Mouse (Mus musculus): ENCODE measurements around the gene Rbms2. TPM values are rescaled to one million over a fixed set of nuclear protein-coding genes. Genes with fewer than 3 reads are reported as not detected.
"Not testable (repeated sequence)": the region's sequence is repeated elsewhere in the genome, so short reads cannot be mapped to it uniquely, and the experiment has no call there.

Gene Rbms2
- total RNA-seq, 2 experiments from 2014 or later = 90.1 to 106 TPM

DNA sequence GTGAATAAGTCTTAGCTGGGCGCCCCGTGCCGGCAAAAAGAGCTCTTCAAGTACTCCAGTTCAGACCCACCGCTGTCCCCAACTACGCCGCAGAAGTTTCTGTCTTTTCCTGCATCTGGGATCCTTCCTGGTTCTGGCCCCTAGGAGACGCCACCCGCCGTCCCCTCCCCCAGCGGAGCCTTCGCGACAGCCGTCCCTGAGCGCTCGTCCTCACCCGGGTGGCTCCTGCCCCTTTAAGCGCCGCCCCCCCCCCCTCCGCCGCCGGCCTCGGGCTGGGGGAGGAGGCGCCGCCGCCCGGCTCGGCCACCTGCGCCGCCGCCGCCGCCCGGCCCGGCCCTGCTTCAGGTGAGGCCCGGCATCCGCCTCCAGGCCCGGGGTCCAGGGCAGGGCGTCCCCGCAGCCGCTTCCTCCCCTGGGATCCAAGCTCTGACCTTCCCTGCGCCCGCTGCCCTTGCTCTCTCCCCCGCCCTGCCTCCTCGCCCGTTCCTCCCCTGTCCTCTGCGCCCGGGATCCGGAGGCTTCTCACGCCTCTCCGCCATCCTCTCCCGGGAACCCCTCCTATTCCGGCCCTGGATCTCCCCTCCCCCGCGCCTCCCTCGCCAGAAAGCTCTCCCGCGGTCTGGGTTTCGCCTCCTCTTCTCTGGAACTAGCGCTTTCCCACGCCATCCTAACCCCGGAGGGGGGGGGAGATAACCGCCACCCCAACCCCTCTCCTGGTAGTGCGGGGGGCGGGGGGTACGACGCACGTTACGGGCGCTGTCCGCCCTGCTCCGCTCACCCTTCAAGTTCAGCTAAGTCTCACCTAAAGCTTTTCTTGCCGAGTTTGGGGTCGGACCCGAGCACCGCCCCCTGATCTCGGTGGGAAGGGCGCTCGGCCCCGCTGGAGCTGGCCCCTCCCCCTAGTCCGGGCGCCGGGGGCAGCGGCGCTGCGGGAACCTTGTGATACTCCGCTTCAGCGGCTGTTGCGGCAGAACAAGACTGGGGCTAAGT is 87.3 kb downstream of the Rbms2 start:
- DNase-seq (ENCODE audit: low spot score in 2 of 2) = peak; percentile 80 to 82

DNA sequence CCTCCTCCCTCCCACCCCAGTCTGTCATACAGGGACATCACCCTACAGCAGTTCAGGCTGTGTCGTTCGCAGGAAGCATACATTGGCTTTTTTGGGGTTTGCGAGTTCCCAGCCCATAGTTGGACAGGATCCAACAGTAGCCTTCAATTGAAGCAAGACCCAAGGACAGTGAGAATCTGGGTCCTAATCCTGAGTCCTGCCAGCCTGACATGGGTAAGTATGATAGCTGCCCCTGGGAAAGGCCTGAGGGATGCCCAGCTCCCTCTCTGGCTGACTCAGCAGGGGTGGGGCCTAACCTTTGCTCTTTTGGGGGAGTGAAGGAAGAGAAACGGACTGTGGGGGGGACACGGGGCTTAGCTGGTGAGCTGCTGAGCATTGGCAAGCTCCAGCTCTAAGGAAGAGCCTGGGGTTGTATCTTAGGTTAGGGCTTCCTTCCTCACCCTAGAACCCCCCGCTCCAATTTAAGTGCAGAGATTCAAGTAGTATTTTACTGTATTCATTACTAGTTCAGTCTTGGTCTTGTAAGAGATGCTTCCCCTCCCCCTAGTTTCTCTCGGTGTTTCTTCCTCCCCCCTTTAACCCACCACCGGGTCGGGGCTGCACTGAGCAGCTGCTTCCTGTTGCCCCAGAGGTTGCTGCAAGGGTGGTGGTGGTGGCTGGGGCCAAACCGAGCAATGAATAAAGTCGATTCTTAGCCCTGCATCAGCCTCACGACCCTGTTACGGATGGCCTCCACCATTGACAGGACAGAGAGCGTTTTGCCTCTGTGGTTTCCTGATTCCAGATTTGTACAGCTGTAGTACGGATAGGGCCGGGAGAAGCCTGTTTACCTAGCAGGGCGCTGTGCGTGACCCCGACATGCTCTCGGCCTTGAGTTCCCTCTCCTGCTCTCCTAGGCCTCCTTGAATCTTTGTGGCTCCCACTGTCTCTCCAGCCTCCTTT is 88.3 kb downstream of the Rbms2 start, which contains the start of gene Baz2a:
Gene Baz2a (plus strand): TSS at position 14 of the 942 bp plus-strand sequence.
- DNase-seq (ENCODE audit: low spot score in 2 of 2) = peak; percentile 59 to 65

DNA sequence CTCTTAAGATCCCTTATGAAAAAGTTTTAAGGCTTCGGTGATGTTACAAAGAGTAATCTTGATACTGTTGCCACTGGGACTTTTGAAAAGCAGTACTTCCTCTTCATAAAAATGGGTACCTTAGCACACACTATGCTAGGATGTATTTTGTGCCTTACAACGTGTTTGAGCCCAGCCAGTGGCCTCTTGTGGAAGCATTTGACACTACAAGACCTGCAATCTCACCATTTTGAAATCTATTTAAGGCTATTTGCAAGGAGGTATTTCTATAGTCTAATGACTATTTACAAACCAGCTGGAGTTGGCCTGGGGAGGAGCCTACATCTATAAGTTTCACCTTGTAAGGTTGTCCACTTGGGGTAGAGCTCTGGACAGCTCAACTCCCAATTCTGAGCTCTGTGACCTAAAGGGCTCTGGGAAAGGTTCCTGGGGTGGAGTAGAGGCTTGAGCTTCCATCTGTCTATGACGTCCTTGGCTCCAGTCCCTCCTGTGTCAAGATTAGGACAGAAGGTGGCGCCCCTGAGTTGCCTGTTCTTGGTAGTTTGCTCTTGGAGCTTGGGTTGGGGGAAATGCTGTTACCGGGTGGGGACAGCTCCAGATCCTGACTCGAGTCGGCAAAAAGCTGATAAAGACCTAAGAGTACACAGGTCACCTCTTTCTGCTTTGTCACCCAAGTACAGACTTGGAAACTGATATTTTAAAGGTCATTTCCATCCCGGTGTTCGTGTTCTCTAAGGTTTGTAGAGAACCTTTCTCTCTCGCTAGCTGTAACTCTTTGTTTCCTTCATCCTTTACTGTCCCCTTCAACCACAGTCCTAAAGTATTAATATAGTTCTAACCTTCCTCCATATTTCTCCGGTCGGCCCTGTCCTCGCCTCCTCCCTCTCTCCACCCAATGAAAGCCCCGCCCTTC is 89.2 kb downstream of the Rbms2 start:
- DNase-seq (ENCODE audit: low spot score in 2 of 2) = peak; percentile 83 to 85

DNA sequence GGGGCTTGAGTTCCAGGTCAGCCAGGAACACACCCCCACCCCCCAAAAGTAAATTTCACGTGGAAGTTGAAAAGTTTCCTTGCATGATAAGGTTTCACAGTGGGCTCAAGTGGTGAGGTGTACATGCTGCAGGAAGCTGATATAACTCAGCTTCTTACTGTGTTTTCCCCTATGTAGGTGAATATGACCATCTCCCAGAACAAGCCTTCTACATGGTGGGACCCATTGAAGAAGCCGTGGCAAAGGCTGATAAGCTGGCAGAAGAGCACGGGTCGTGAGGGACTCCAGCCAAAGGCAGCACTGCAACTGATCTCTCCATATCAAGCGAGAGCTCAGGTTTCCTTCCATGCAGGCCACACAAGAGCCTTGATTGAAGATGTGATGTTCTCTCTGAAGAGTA is 90.3 kb downstream of the Rbms2 start:
- DNase-seq (ENCODE audit: low spot score in 2 of 2) = no peak

DNA sequence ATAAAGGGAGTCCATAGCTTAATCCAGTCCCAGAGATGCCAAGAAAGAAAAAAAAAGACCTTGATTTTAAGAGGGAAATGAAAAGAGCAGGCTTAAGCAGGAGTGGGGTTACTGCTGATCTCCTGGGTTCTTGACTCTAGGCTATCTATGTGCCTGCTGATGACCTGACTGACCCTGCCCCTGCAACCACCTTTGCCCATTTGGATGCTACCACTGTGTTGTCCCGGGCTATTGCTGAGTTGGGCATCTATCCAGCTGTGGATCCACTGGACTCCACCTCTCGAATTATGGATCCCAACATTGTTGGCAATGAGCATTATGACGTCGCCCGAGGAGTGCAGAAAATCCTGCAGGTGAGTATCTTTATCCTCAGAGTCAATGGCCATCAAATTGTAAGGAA is 91.9 kb downstream of the Rbms2 start:
- DNase-seq (ENCODE audit: low spot score in 2 of 2) = no peak

DNA sequence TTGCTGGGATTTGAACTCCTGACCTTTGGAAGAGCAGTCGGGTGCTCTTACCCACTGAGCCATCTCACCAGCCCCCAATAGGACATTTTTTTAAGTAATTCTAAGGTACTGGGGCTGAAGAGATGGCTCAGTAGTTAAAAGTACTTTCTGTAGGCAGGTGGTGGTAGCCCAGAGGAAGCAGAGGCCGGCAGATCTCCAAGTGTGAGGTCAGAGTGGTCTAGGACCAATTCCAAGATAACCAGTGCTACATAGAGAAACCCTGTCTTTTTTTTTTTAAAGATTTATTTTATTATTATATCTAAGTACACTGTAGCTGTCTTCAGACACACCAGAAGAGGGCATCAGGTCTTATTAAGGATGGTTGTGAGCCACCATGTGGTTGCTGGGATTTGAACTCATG is 92.9 kb downstream of the Rbms2 start:
- not testable (repeated sequence) for DNase-seq (ENCODE audit: low spot score in 2 of 2)

DNA sequence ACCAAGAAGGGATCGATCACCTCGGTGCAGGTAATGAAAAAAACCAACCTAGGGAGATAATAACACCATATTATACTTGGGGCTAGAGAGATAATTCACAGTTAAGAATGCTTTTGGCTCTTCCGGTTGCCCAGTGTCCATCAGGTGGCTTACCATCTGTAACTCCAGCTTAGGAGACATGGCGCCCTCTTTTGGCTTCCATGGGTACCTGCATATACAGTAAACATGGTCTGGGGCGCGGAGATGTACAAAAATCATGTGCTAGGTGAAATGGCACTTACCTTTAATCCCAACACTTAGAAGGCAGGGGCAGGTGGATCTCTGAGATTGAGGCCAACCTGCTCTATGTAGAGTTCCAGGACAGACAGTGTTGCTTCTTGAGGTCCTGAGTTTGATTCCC is 93.7 kb downstream of the Rbms2 start:
- DNase-seq (ENCODE audit: low spot score in 2 of 2) = no peak

DNA sequence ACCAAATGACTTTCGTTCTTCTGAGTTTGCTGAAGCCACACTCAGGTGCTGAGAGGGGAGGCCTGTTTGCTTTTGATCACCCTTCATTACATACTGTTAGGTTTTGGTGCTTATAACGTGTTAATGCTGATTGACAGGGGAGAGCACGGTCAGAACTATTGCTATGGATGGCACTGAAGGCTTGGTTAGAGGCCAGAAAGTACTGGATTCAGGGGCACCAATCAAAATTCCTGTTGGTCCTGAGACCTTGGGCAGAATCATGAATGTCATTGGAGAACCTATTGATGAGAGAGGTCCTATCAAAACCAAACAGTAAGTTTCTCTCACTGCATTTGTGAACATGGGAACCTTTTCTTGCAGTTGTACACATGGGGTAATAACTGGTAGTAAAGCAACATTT is 95.9 kb downstream of the Rbms2 start:
- no peak for DNase-seq (ENCODE audit: low spot score in 2 of 2)

DNA sequence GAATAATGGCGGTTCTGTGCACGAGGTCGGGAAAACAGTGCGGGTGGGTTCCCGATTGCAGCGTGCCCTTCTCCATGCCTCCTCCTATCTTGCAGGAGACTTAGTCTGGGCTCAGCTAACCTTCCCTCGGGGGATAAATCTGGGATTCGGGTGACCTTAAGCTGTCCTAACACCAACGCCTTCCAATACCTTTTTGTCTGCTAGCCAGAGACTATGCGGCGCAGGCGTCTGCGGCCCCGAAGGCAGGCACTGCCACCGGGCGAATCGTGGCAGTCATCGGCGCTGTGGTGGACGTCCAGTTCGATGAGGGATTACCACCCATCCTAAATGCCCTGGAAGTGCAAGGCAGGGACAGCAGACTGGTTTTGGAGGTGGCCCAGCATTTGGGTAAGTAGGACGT is 96.4 kb downstream of the Rbms2 start:
- DNase-seq (ENCODE audit: low spot score in 2 of 2) = peak; percentile 39 to 50

DNA sequence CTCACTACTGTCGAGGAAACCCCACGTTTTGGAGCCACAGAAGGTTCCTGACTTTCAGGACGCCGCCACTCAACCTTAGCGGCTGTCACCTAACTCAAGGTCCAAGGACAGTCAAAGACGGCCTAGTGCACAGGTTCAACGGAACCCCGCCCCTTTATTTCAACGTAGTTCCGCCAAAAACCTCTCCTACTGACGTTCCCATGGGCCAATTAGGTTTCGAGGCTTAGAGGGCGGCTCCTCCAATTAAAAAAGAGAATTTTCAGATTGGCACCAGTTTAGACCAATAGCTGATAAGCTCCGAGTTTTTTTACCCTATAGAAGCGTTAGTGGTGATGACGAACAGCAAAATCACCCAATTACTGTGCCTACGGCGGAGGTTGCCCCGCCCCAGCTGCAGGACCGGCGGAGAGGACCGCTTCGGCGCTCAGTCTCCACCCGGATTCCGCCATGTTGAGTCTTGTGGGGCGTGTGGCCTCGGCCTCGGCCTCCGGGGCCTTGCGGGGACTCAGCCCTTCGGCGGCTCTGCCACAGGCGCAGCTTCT is 97.1 kb downstream of the Rbms2 start, which contains the start of gene Atp5b:
Gene Atp5b (plus strand): TSS at position 394 of the 542 bp plus-strand sequence.
- DNase-seq (ENCODE audit: low spot score in 2 of 2) = peak; percentile 90 to 95

DNA sequence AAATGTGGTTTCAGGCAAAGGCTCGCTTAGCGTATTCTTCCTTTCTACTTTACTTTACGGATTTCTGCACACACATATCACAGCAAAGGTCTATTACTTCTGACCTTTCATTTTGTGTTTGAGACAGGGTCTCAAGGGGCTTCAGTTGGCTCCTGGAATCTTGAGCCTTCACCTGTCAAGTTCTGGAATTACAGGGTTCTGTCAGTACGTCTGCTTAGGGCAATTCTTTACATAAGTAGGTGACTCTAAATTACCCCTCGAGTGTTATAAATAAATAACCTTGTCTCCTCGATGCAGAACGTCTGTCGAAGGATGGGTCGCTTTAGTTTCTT is 97.7 kb downstream of the Rbms2 start:
- DNase-seq (ENCODE audit: low spot score in 2 of 2) = no peak

DNA sequence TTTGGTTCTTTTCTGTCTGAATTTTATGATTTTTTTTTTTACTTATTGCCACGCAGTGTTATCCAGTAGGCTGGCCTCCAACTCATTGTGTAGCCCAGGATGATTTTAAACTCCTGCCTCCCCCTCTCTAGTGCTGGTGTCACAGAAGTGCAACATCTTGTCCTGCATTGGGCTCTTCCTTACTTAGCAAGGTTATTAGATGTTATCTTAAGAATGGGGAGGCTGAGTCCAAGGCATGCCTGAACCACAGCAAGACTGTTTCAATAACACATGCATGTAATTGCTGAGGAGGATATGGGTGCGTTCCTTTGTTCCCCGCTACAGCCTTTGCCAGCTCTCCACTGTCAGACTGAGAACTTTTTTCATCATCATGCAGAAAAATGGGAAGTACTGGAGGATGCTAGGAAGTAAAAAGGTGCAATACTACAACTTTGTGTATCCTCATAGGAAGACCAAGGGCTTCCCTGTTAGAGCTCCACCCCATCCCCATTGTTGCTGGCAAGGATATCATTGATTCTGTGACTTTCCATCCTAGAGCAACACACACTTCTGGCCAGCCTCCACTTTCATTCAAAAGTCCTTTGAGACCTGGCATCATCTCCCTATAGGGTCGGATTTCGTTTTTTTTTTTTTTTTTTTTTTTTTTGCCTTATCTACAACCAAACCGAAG is 98.2 kb downstream of the Rbms2 start:
- DNase-seq (ENCODE audit: low spot score in 2 of 2) = no peak

Small RNA genes lying within 50 kb of the gene (microRNA-seq; reads per million reads assigned to microRNA genes)
- 50.1 to 77.8 reads per million in 2 experiments for gene Mir677 (ENCODE audit: borderline number of aligned reads in 2 of 2)

Other genes starting within 250 kb of the Rbms2 start
- not detected for gene Hsd17b6, start 172.7 kb downstream of the Rbms2 start, total RNA-seq (2021)
- gene Prim1, start 165.1 kb downstream of the Rbms2 start, total RNA-seq (2021) = 1 to 10 TPM; 2.8 to 3.5 TPM
- 100 to 1,000 TPM; 612 to 654 TPM for gene Naca, start 144.7 kb downstream of the Rbms2 start, total RNA-seq (2021)
- gene Ptges3, start 121.3 kb downstream of the Rbms2 start, total RNA-seq (2021) = 100 to 1,000 TPM; 228 to 248 TPM
- 1,000 to 10,000 TPM; 2,783 to 4,328 TPM for gene Atp5b, start 97.0 kb downstream of the Rbms2 start, total RNA-seq (2021)
- gene Baz2a, start 88.7 kb downstream of the Rbms2 start, total RNA-seq (2021) = 10 to 100 TPM; 35.6 to 45.3 TPM
- 1 to 10 TPM; 2.9 TPM for gene Gls2, start 14.2 kb upstream of the Rbms2 start, total RNA-seq (2021)
- gene Spryd4, start 31.5 kb upstream of the Rbms2 start, total RNA-seq (2021) = 10 to 100 TPM; 15.4 to 17.7 TPM
- gene Mip, start 45.5 kb upstream of the Rbms2 start, total RNA-seq (2021) = not detected
- gene Timeless, start 51.8 kb upstream of the Rbms2 start, total RNA-seq (2021) = 1 to 10 TPM; 3.9 to 5.4 TPM
- gene Apon, start 73.8 kb upstream of the Rbms2 start, total RNA-seq (2021) = not detected
- 10 to 100 TPM in 1 of 2 experiments, under 1 TPM in 1; 0.64 to 10.7 TPM for gene Apof, start 88.4 kb upstream of the Rbms2 start, total RNA-seq (2021)
- 10 to 100 TPM; 25.8 to 33.0 TPM for gene Stat2, start 90.3 kb upstream of the Rbms2 start, total RNA-seq (2021)
- not detected for gene Il23a, start 118.5 kb upstream of the Rbms2 start, total RNA-seq (2021)
- 10 to 100 TPM; 14.5 to 19.1 TPM for gene Pan2, start 123.0 kb upstream of the Rbms2 start, total RNA-seq (2021)
- 100 to 1,000 TPM; 147 to 165 TPM for gene Cnpy2, start 142.2 kb upstream of the Rbms2 start, total RNA-seq (2021)
- gene Cs, start 157.4 kb upstream of the Rbms2 start, total RNA-seq (2021) = 100 to 1,000 TPM; 349 to 654 TPM
- 10 to 100 TPM; 79.8 to 90.2 TPM for gene Coq10a, start 188.7 kb upstream of the Rbms2 start, total RNA-seq (2021)
- gene Ankrd52, start 196.8 kb upstream of the Rbms2 start, total RNA-seq (2021) = 10 to 100 TPM; 61.7 to 61.8 TPM
- under 1 TPM in 1 of 2 experiments, not detected in 1; 0.16 TPM for gene Slc39a5, start 220.9 kb upstream of the Rbms2 start, total RNA-seq (2021)
- 10 to 100 TPM; 74.3 to 75.2 TPM for gene Nabp2, start 231.2 kb upstream of the Rbms2 start, total RNA-seq (2021)
- gene Rnf41, start 231.4 kb upstream of the Rbms2 start, total RNA-seq (2021) = 10 to 100 TPM; 40.0 to 42.2 TPM

All from adrenal gland, adult 18-20 months (tissue).